Mouse (Mus musculus): ENCODE results near the gene Kbtbd8.

DNA sequence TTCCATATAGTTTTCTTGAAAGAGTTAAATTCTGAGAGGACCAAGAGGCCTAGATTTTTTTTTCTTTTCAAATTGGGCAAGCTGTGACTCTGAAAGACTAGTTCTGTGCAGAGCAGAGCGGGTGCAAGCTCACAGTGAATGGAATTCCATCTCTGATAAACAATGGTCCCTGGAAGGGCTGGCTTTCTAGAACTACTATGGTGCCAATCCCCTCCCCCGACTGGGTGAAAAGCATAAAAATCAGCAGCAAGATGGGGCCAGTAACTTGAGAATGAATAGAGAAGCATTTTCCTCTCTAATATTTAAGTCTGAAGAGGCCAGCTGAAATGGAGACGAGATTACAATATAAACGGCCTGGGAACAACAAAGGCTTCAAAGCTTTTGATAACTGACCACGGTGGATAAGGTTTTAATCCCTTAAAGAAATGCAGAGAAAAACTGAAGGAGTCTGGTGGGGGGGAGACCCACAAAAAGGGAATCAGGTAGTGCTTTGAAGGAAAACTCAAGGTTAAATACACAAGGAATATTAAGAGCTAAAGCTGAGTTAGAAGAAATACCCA is 50.7 kb downstream of the Kbtbd8 start:
- TF ChIP-seq CTCF (IDR thresholded peaks at IDR 0.05), result no peak
- TF ChIP-seq POLR2A (IDR thresholded peaks at IDR 0.05; ENCODE audit: insufficient read depth, low read depth, low read length), result no peak
- no peak for TF ChIP-seq EP300 (IDR thresholded peaks at IDR 0.05; ENCODE audit: insufficient read depth, low read depth, low read length)
